Mouse (Mus musculus) neural tube, embryonic 12.5 days (tissue): ENCODE data around the gene Gm21188. TPM values are rescaled to one million over a fixed set of nuclear protein-coding genes. Genes with fewer than 3 reads are reported as not detected.
"Not testable (repeated sequence)": the region's sequence is repeated elsewhere in the genome, so short reads cannot be mapped to it uniquely, and the experiment has no call there.

Experiments
- ATAC-seq: fragments of 200-750 bp; cut with Nextera tagmentation; 2 replicates; pipeline ENCODE4 v1.8.0; 2017; ENCODE audit warnings: low read depth, mild to moderate bottlenecking, moderate TSS enrichment, moderate library complexity; ENCODE audit not compliant: low FRiP score
- H3K27ac ChIP-seq: fragments of 300-500 bp; sonication (generic); 2 replicates; pipeline ENCODE4 v1.5.1; 2016
- H3K27me3 ChIP-seq: fragments of 300-500 bp; sonication (generic); replicated peaks from 2 replicates; pipeline ENCODE4 v1.6.1; 2016; ENCODE audit warnings: mild to moderate bottlenecking
- H3K36me3 ChIP-seq: fragments of 300-500 bp; sonication (generic); 2 replicates; pipeline ENCODE4 v1.6.1; 2016; ENCODE audit warnings: mild to moderate bottlenecking
- H3K4me1 ChIP-seq: fragments of 300-500 bp; sonication (generic); 2 replicates; pipeline ENCODE4 v1.6.1; 2016
- H3K4me2 ChIP-seq: fragments of 300-500 bp; sonication (generic); replicated peaks from 2 replicates; pipeline ENCODE4 v1.6.1; 2016; ENCODE audit warnings: mild to moderate bottlenecking
- H3K4me3 ChIP-seq: fragments of 300-500 bp; sonication (generic); 2 replicates; pipeline ENCODE4 v1.5.1; 2016
- H3K9ac ChIP-seq: fragments of 300-500 bp; sonication (generic); 2 replicates; pipeline ENCODE4 v1.6.1; 2016; ENCODE audit warnings: mild to moderate bottlenecking
- H3K9me3 ChIP-seq: fragments of 300-500 bp; sonication (generic); 2 replicates; pipeline ENCODE4 v1.6.1; 2016; ENCODE audit warnings: mild to moderate bottlenecking
- WGBS: fragments of 180-500 bp; shearing (Covaris S2); methylation state at CpG from one replicate; pipeline ENCODE4 v1.1.7; 2016; 5-methylcytosine and 5-hydroxymethylcytosine counted together
- polyA plus RNA-seq: library from polyadenylated mRNA; unstranded; fragments of >200 nt; fragmentation: Nextera tagmentation; extraction: Ambion mirVana; gene quantifications from 2 replicates; pipeline ENCODE4 v1.2.1, GENCODE M21; 2016

Gm21188 gene
- polyA plus RNA-seq, 1 experiment from 2014 or later, result not detected

DNA sequence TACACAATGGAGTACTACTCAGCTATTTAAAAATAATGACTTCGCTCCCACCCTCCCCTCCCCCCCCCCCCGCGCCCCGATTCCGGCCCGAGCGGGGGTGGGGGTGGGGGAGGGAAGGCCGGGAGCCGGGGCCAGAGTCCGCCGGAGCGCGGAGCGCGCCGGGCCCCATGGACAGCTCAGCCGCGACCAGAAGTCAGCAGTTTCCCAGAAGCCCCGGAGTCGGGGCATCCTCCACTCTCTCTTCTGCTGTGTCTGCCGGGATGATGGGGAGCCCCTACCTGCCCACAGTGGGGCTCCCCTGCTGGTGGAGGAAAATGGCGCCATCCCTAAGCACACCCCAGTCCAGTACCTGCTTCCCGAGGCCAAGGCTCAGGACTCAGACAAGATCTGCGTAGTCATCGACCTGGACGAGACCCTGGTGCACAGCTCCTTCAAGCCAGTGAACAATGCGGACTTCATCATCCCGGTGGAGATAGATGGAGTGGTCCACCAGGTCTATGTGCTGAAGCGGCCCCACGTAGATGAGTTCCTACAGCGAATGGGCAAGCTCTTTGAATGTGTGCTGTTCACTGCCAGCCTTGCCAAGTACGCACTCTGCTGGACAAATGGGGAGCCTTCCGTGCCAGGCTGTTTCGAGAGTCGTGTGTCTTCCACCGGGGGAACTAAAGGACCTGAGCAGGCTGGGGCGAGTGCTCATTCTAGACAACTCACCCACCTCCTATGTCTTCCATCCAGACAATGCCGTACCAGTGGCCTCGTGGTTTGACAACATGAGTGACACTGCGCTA, 5.4 kb downstream of the Gm21188 start:
- peak; percentile 53; the same call in 1 of the 2 replicates for ATAC-seq
- not testable (repeated sequence) for H3K4me3 ChIP-seq, H3K4me1 ChIP-seq, H3K9me3 ChIP-seq, H3K4me2 ChIP-seq, H3K27ac ChIP-seq, H3K36me3 ChIP-seq, H3K9ac ChIP-seq, H3K27me3 ChIP-seq
- WGBS, result 1% methylated on average over 9 of the region's 40 CpGs

DNA sequence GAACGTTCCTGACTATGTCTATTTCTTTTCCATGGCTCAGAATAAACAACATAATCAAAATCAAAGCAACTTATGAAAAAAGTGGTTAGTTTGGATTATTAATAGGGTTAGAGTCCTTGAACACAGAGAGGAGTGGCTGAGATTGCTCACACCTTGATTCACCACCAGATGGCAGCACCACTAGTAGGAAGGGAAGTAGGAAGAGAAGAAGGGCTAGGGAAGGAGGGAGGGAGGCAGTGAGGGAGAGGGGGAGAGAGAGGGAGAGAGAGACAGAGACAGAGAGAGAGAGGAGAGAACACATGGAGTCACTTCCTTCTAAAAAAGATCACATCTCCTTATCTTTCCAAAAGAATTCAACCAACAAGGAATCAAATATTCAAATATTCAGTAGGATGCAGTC, 10.8 kb downstream of the Gm21188 start:
- H3K36me3 ChIP-seq, H3K9ac ChIP-seq, H3K4me2 ChIP-seq, H3K27ac ChIP-seq, H3K9me3 ChIP-seq, H3K4me3 ChIP-seq, H3K4me1 ChIP-seq: not testable (repeated sequence)
- no CpG with 5 or more reads among the region's 1 CpGs for WGBS
- peaks cover 11% of the 10 kb centered on the region for H3K27me3 ChIP-seq
- ATAC-seq, result peak; percentile 48

DNA sequence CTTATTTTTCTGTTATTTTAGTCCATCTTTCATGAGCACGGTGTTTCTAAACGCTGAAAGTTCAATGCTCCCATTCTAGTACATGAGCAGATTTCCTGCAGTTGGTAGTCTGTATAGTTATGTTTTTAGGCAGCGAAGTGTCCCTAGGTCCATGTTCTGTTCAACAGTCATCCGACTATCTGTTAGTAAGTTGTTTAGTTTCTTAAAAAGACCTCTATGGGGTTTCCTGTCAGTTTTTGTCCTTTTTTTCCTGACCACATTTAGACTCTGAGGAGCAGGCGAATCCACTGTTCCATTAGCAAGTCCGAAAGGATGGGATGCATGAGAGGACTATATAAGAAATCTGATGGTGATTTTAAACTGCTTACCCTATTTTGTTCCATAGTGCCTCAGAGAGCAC, 14.1 kb downstream of the Gm21188 start:
- not testable (repeated sequence) for H3K4me3 ChIP-seq, H3K4me2 ChIP-seq, H3K4me1 ChIP-seq, H3K9ac ChIP-seq, H3K27ac ChIP-seq, H3K9me3 ChIP-seq, H3K36me3 ChIP-seq, ATAC-seq
- peaks cover 16% of the 10 kb centered on the region for H3K27me3 ChIP-seq
- WGBS, result 5% methylated on average over 6 of the region's 6 CpGs

DNA sequence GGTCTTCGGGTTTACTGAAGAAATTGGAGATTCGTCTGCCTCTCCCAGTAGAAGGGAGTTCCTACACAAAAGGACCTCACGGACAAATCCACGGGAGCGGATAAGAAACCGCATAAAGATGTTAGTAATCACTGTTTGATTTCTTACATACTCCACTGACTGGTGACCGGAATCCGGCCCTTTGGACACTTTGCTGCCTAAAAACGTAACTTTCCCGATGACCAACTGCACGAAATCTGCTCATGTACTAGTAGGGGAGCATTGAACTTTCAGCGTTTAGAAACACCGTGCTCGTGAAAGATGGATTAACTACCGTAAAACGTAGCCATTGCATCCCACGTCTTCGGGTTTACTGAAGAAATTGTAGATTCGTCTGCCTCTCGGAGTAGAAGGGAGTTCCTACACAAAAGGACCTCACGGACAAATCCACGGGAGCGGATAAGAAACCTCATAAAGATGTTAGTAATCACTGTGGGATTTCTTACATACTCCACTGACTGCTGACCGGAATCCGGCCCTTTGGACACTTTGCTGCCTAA, 15.3 kb downstream of the Gm21188 start:
- not testable (repeated sequence) for ATAC-seq, H3K9ac ChIP-seq, H3K27ac ChIP-seq, H3K4me3 ChIP-seq, H3K36me3 ChIP-seq, H3K4me1 ChIP-seq, H3K9me3 ChIP-seq, H3K4me2 ChIP-seq
- peaks cover 16% of the 10 kb centered on the region for H3K27me3 ChIP-seq
- WGBS, result under 1% methylated on average over 25 of the region's 25 CpGs

DNA sequence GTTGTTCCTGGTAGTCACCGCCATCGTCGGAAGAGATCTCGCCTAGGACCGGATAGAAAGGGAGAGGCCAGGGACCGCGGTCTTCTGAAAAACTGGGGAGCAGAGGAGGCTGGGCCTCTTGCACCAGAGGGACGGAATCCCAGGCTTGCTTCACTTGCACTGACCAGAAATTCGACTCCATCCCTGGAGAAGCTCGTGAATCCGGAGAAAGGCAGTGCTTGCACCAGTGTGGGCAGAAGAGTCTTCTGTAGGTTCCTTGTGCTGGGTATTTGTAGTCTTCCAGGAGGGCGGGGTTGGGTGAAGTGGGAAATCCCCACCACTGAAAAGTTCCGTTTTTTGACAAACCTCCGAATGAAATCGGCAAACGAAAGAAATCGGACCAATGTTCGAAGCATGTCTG, 16.8 kb downstream of the Gm21188 start:
- H3K4me3 ChIP-seq, H3K9ac ChIP-seq, H3K4me1 ChIP-seq, H3K36me3 ChIP-seq, H3K4me2 ChIP-seq, H3K9me3 ChIP-seq, H3K27ac ChIP-seq, ATAC-seq: not testable (repeated sequence)
- 3% methylated on average over 11 of the region's 18 CpGs for WGBS
- peaks cover 16% of the 10 kb centered on the region for H3K27me3 ChIP-seq

DNA sequence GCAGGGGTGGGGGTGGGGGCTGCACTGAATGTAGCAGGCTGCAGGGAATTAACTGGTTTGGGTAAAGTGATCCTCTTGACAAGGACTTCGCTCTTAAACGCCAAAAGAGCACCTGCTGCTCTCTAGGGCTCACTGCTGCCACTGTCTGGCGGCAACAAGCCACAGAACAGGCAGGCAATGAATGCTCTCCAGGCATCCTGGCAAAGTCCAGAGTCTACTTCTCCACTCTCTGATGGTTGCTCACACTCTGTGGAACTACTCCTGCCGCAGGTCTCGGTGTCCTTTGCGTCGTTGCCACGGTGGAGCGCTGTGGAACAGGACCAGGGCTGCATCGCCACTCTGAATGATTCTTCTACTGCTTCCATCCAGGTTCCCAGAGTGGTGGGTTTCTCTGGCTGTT, 17.4 kb downstream of the Gm21188 start:
- H3K27ac ChIP-seq, H3K9me3 ChIP-seq, H3K9ac ChIP-seq, H3K4me1 ChIP-seq, H3K4me2 ChIP-seq, H3K4me3 ChIP-seq, H3K36me3 ChIP-seq: not testable (repeated sequence)
- 0 out of 2 replicates have a peak, but pooled peaks have one; percentile 37 for ATAC-seq
- 0% methylated on average over 3 of the region's 10 CpGs for WGBS
- peaks cover 16% of the 10 kb centered on the region for H3K27me3 ChIP-seq

DNA sequence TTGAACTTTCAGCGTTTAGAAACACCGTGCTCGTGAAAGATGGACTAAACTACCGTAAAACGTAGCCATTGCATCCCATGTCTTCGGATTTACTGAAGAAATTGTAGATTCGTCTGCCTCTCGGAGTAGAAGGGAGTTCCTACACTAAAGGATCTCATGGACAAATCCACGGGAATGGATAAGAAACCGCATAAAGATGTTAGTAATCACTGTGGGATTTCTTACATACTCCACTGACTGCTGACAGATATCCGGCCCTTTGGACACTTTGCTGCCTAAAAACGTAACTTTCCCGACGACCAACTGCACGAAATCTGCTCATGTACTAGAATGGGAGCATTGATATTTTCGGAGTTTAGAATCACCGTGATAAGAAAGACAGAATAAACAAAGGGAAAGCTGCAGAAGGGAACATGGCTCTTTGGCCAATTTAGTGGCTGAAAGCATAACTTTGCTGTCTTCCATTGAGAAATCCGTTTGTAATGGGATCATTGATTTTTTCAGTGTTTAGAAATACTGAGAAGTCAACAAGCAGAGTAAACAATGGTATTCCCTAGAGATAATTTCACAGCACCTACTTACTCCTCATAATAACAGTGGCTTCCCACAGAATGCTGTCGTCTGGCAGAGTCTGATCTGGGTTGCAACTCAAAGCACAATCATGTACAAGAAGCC, 18.3 kb downstream of the Gm21188 start:
- H3K4me3 ChIP-seq, ATAC-seq, H3K9me3 ChIP-seq, H3K4me1 ChIP-seq, H3K4me2 ChIP-seq, H3K9ac ChIP-seq, H3K27ac ChIP-seq, H3K36me3 ChIP-seq: not testable (repeated sequence)
- H3K27me3 ChIP-seq, result peaks cover 16% of the 10 kb centered on the region
- WGBS, result 1% methylated on average over 19 of the region's 19 CpGs

DNA sequence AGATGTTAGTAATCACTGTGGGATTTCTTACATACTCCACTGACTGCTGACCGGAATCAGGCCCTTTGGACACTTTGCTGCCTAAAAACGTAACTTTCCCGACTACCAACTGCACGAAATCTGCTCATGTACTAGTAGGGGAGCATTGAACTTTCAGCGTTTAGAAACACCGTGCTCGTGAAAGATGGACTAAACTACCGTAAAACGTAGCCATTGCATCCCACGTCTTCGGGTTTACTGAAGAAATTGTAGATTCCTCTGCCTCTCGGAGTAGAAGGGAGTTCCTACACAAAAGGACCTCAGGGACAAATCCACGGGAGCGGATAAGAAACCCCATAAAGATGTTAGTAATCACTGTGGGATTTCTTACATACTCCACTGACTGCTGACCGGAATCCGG, 20.3 kb downstream of the Gm21188 start:
- H3K27ac ChIP-seq, H3K4me2 ChIP-seq, ATAC-seq, H3K9ac ChIP-seq, H3K9me3 ChIP-seq, H3K36me3 ChIP-seq, H3K27me3 ChIP-seq, H3K4me3 ChIP-seq, H3K4me1 ChIP-seq: not testable (repeated sequence)
- 2% methylated on average over 16 of the region's 16 CpGs for WGBS

DNA sequence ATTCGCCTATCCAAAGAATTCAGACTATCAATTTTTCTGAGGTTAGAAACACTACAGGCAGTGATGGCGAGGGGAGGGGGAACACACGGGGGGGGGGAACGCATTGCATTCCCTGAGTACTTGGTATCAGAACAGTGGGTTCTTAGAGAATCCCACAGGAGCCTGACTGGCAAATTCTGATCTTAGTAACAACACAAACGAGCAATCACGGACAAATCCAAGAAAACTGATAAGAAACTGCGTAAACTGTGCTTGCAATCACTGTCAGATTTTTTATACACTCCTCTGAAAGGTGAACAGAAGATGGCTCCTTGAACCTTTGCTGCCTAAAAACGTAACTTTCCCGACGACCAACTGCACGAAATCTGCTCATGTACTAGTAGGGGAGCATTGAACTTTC, 24.6 kb downstream of the Gm21188 start:
- not testable (repeated sequence) for H3K9ac ChIP-seq, H3K27ac ChIP-seq, H3K4me3 ChIP-seq, H3K9me3 ChIP-seq, H3K4me1 ChIP-seq, H3K36me3 ChIP-seq, ATAC-seq, H3K4me2 ChIP-seq
- under 1% methylated on average over 11 of the region's 11 CpGs for WGBS
- H3K27me3 ChIP-seq, result peaks cover 15% of the 10 kb centered on the region

DNA sequence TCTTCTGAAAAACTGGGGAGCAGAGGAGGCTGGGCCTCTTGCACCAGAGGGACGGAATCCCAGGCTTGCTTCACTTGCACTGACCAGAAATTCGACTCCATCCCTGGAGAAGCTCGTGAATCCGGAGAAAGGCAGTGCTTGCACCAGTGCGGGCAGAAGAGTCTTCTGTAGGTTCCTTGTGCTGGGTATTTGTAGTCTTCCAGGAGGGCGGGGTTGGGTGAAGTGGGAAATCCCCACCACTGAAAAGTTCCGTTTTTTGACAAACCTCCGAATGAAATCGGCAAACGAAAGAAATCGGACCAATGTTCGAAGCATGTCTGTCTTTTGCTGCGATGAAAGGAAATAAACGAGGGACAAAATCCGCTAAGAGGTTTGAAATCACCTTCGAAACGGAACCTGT, 25.1 kb downstream of the Gm21188 start, which contains the start of gene Gm36079:
Gm36079 (minus strand) TSS at position 101 of the 400 bp plus-strand sequence.
- peaks cover 15% of the 10 kb centered on the region for H3K27me3 ChIP-seq
- not testable (repeated sequence) for H3K36me3 ChIP-seq, H3K4me2 ChIP-seq, H3K4me3 ChIP-seq, H3K27ac ChIP-seq, H3K4me1 ChIP-seq, H3K9me3 ChIP-seq, ATAC-seq, H3K9ac ChIP-seq
- WGBS, result 9% methylated on average over 5 of the region's 17 CpGs

DNA sequence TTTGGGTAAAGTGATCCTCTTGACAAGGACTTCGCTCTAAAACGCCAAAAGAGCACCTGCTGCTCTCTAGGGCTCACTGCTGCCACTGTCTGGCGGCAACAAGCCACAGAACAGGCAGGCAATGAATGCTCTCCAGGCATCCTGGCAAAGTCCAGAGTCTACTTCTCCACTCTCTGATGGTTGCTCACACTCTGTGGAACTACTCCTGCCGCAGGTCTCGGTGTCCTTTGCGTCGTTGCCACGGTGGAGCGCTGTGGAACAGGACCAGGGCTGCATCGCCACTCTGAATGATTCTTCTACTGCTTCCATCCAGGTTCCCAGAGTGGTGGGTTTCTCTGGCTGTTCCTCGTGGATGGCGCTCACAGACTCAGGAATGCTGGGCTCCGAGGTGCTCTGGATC, 25.6 kb downstream of the Gm21188 start:
- peaks cover 15% of the 10 kb centered on the region for H3K27me3 ChIP-seq
- 1% methylated on average over 3 of the region's 13 CpGs for WGBS
- not testable (repeated sequence) for H3K4me1 ChIP-seq, H3K27ac ChIP-seq, H3K36me3 ChIP-seq, H3K9ac ChIP-seq, H3K9me3 ChIP-seq, H3K4me3 ChIP-seq, H3K4me2 ChIP-seq
- 0 out of 2 replicates have a peak, but pooled peaks have one; percentile 56 for ATAC-seq

DNA sequence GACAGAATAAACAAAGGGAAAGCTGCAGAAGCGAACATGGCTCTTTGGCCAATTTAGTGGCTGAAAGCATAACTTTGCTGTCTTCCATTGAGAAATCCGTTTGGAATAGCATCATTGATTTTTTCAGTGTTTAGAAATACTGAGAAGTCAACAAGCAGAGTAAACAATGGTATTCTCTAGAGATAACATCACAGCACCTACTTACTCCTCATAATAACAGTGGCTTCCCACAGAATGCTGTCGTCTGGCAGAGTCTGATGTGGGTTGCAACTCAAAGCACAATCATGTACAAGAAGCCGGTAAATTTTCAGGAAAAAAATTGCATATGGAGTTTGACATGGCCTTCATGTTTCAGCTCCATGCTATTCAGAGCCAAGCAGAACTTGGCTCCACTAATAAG, 26.4 kb downstream of the Gm21188 start:
- H3K27ac ChIP-seq, ATAC-seq, H3K9ac ChIP-seq, H3K4me2 ChIP-seq, H3K36me3 ChIP-seq, H3K4me1 ChIP-seq, H3K4me3 ChIP-seq, H3K9me3 ChIP-seq: not testable (repeated sequence)
- WGBS, result 7% methylated on average over 4 of the region's 4 CpGs
- H3K27me3 ChIP-seq, result peaks cover 15% of the 10 kb centered on the region
